Mouse (Mus musculus): ENCODE results near the gene Fyn.

Gene Fyn

GRCm38 (mm10) chr10:39443947-39444346, 75.3 kb downstream of the Fyn start:
- peak; percentile 49 for DNase-seq (ENCODE audit: low read depth)

- no peak for DNase-seq (ENCODE audit: low read depth)
Measured at GRCm38 (mm10) chr10:39445870-39446269, 77.2 kb downstream of the Fyn start.

GRCm38 (mm10) chr10:39446706-39447105, 78.1 kb downstream of the Fyn start:
- DNase-seq (ENCODE audit: low read depth), result no peak

DNA sequence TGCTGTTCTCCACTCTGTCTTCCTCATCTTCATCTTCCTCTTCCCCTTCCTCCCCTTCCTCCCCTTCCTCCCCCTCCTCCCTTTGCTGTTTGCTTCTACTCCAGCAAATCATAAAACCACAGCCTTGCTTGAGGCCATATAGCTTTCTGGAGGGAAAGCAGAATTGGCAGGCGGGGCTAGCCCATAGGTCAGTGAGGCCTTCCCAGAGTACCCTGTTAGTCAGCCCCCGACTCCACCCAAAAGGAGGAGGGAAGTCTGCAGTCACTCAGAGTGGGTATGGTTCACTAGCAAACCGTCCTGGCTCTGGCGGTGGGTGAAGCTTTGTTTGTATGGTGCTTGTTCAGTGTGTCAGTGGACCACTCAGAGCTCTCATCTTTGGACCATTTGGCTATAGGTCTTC, 80.5 kb downstream of the Fyn start:
- DNase-seq (ENCODE audit: low read depth), result peak; percentile 60

GRCm38 (mm10) chr10:39450356-39450755, 81.7 kb downstream of the Fyn start:
- no peak for DNase-seq (ENCODE audit: low read depth)

GRCm38 (mm10) chr10:39451065-39451464, 82.4 kb downstream of the Fyn start:
- no peak for DNase-seq (ENCODE audit: low read depth)

DNA sequence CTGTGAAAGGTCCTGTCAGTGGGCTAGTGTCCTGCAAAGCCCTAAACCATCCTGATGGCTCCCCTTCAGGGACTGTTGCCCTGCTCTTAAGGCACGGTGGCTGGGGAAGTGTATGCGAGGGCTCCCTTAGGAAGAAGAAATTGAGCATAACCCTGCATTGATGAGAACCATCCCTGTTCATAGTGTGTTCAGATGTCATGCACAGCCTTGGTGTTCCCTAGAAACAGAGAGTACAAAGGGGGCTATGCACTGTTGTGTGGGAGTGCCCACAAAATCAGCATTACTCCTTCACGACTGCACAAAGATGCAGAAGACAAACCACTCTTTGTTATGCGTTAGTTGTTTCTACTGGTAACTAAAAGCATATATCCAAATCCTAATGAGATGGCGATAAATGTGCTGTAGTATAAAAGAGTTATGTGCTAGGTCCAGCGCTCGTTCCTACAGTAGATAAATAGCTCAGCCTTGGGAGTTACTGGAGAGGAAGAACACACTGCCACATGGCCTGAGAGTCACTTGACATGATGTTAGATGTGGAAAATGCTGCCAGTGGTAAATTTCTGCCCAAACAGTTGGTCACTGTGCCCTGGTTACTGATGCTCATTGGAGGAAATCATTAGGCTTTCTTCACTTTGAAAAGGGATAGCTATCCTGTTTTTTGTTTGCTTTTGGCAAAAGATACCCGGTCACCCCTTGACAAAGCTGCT, 83.4 kb downstream of the Fyn start:
- no peak for DNase-seq (ENCODE audit: low read depth)

- DNase-seq (ENCODE audit: low read depth), result no peak
Measured at GRCm38 (mm10) chr10:39455344-39455743, 86.7 kb downstream of the Fyn start.

- peak; percentile 61 for DNase-seq (ENCODE audit: low read depth)
Measured at GRCm38 (mm10) chr10:39455857-39456620, 87.4 kb downstream of the Fyn start.

DNA sequence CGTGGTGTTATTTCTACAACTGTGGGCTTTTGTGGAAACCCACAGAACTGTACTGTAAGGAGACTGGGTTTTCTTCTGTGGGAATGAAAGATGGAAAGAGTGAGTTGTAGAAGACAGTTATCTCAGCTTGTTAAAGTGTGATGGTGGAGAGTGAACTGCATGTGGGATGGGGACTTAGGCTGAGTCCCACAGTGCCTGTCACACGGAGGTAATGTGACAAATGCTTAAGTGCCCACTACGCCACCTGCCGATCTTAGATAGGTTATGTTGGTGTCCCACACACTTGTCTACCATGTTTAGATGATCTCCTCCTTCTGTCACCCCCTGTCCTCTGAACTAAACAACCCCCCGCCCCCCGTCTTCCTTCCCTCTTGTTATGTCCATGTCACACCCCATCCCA, 88.1 kb downstream of the Fyn start:
- DNase-seq (ENCODE audit: low read depth), result no peak

DNA sequence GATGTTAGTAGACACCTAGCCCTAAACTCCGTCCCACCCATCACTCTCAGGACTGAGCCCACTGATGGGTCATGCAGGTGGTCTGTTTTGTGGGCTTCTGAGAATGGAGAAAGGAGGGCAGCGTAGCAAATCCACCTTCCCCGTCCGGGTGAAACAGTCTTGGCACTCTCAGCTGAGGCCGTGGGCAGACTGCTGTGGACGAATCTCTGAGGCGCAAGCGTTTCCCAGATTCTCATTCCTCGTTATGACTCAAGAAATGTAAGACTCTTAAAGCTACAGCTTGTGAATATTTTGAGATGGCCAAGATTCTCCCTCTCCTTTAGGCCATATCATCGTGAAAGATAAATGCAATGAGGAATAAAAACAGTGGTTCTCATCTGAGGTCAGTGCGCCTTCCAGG, 88.6 kb downstream of the Fyn start:
- no peak for DNase-seq (ENCODE audit: low read depth)

DNA sequence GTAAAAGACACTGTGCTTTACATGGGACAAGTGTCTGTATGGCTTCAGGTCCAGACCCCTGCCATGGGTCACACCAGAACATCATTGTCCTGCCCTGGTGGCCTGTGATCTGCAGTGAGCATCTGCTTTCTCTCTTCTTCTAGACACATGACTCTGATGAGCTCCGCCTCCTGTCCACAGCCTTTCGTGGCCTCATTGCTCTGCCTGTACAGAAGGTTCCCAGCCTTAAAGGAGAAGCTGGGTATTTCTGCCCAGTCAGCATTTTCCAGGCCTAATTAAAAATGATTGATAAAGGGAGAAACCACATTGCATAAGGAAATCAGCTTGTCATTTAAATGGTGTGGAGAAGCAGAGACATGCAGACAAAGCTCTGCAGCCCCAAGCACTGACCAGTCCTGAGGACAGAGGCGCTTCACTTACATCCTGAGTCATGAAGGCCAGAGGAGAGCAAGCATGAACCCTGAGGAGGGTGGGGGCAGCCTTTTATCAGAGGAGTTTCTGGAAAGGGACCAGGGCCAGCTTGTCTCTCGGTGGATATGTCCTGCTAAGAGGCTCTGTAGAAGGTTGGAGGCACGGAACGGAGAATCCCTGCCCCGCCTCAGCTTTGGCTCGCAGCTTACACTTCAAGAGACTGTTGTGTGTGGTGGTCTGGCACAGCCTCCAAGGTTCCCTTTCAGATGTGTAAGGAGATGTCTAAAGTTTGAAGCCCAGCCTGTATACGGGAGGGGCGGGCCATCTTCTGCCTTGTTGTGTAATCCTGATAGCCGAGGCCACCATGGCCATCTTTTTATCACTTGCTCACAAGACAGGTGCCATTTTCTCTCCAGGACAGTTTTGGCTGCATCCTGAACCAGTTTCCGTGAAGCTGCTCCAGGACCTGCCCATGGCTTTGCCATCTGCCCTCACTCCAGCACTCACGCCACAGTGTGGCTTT, 90.4 kb downstream of the Fyn start:
- DNase-seq (ENCODE audit: low read depth), result no peak

- no peak for DNase-seq (ENCODE audit: low read depth)
Measured at GRCm38 (mm10) chr10:39460621-39461020, 92.0 kb downstream of the Fyn start.

DNA sequence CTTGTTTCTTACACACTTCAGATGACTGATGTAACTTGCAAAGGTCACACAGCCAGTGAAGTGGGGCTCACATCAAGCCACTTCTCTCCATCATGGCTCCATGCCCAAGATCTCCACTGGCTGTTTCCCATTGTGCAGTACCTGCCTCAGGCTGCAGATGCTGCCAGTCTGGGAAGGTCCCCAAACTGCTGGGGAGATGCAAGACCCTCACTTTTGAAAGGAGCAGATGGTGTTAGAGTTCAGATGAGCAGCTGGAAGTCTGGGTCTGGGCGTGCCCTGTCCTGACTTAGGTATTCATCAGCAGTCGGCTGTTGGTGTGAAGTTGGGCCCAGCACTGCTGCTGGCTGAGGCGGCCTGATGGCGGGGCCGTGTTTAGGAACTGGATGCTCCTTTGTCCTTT, 93.3 kb downstream of the Fyn start:
- no peak for DNase-seq (ENCODE audit: low read depth)

DNA sequence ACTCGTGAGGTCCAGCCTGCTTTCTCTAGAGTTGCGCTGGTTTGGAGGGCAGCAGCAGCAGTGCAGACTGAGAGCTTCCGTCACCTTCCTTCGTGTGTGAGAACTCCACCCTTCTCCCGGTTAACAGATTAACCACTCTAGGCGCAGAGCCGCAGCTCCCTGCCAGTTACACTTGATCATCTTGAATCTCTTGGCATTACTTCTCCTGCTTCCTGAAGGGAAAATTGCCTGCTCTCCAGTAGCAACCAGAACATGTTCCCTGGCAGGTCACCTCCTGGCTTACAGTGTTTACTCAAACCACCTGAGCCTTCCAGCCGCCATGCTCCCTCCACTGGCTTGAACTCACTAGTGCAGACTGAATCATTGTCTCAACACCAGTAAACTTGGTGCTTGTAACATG, 94.1 kb downstream of the Fyn start:
- no peak for DNase-seq (ENCODE audit: low read depth)

- DNase-seq (ENCODE audit: low read depth), result no peak
Measured at GRCm38 (mm10) chr10:39464383-39464782, 95.7 kb downstream of the Fyn start.

DNA sequence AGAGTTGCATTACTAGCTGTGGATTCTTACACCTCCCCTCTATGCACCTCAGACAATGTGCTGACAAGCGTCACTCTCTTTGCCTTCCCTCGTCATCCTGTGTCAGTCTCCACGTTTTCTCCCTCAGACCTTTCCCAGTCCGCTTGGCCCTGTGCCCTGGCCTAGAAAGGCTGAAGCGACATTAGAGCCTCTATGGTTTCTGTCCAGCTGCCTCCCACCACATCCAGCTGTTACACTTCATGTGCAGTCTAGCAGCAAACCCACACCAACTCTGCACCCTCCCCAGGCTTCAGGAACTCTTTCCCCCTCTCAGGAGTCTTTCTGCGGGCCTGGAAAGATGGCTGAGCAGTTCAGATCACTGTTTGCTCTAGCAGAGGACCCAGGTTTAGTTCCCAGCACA, 98.7 kb downstream of the Fyn start:
- no peak for DNase-seq (ENCODE audit: low read depth)

- no peak for DNase-seq (ENCODE audit: low read depth)
Measured at GRCm38 (mm10) chr10:39467821-39468220, 99.2 kb downstream of the Fyn start.

GRCm38 (mm10) chr10:39468576-39468975, 99.9 kb downstream of the Fyn start:
- no peak for DNase-seq (ENCODE audit: low read depth)

GRCm38 (mm10) chr10:39469341-39469740, 100.7 kb downstream of the Fyn start:
- peak; percentile 22 for DNase-seq (ENCODE audit: low read depth)

- no peak for DNase-seq (ENCODE audit: low read depth)
Measured at GRCm38 (mm10) chr10:39470321-39470720, 101.7 kb downstream of the Fyn start.

GRCm38 (mm10) chr10:39471040-39471713, 102.5 kb downstream of the Fyn start:
- DNase-seq (ENCODE audit: low read depth), result no peak

Data from 416B (cell line).